Mouse (Mus musculus): ENCODE results near the gene Epb41l5. TPM values are rescaled to one million over a fixed set of nuclear protein-coding genes. Genes with fewer than 3 reads are reported as not detected.

The Epb41l5 gene
- total RNA-seq, 2 experiments from 2014 or later, result 1.5 to 2.8 TPM

DNA sequence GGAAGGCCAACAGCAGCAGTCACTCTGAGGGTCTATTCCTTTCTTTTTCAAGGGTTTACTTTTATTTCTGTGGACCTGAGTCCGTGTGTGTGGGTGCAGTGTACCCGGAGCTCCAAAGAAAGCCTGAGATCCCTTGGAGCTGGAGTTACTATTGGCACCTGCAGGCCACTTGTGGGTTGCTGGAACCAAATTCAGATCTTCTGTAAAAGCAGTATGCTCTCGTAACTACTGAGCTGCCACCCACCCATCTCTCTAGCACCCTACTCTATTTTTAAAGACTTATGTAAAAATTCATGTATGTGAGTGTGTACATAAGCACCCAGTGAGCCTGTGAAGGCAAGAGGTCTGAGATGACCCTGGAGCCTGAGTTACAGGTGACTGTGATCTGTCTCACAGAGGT lies 43.4 kb downstream of the Epb41l5 start:
- no peak for DNase-seq
- intact Hi-C loops (cut with DNase I; ENCODE audit: low total_unique reads), result no loop called here

DNA sequence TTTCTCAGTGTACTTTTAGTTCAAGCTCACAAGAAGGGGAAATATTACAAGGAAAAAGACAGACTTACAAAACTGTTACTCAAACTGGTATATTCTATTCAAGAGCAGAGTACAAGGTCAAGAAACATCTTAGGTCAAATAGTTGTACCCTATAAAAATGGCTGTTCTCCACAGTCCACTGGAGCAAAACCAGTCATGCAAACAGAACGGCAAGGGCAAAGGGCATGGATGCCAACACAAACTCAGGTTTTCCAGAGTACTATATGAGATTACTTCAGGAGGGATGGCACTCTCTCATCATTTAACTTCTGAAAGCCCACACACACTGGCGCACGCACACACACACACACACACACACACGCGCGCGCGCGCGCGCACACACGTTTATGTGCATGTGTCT lies 46.4 kb downstream of the Epb41l5 start:
- DNase-seq, result no peak
- intact Hi-C loops (cut with DNase I; ENCODE audit: low total_unique reads), result no loop called here

DNA sequence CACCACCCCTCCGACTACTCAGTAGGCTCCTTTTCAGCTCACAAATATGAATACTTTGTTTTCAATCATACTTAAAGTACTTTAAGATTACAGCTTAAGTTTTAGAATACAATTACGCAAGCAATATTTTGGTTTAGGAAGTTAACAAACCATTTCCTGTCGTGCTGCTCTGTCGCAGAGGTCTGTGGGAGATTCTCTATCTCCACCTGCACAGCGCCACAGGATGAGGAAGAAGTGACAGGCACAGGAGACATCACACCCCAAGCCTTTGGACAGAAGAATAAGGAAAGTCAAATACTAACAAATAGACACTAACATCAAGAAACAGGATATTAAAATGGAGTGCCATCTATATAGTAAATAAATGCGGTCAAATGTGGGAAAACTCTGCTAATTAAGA lies 49.9 kb downstream of the Epb41l5 start:
- DNase-seq, result no peak
- intact Hi-C loops (cut with DNase I; ENCODE audit: low total_unique reads), result no loop called here

DNA sequence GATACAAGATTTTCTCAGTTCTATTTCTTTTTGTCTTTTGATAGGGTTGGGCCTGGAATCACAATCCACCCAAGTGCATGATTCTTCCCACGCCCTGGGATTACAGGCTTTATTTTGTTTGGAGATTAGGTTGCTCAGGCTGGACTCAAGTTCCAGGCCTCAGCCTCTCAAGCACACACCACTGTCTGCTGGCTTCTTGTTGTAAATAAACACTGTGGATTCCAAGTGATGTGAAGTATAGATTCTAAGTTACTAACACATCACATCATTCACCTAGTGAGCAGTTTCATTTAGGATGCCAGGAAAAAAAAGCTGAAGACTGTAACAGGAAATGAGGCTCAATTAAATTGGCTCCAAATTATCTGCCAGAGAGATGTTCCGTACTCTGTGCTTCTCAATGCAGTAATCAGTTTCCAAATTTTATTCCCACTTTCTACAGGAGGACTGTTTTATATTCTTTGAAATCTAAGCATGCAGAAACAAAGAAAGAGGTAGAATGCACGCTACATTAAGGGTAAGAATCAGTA lies 51.8 kb downstream of the Epb41l5 start:
- intact Hi-C loops (cut with DNase I; ENCODE audit: low total_unique reads), result no loop called here
- DNase-seq, result no peak

- DNase-seq, result no peak
- intact Hi-C loops (cut with DNase I; ENCODE audit: low total_unique reads), result no loop called here
Observed at GRCm38 (mm10) chr1:119590041-119590440, 58.8 kb downstream of the Epb41l5 start.

- intact Hi-C loops (cut with DNase I; ENCODE audit: low total_unique reads), result no loop called here
- DNase-seq, result no peak
Observed at GRCm38 (mm10) chr1:119584974-119585373, 63.8 kb downstream of the Epb41l5 start.

DNA sequence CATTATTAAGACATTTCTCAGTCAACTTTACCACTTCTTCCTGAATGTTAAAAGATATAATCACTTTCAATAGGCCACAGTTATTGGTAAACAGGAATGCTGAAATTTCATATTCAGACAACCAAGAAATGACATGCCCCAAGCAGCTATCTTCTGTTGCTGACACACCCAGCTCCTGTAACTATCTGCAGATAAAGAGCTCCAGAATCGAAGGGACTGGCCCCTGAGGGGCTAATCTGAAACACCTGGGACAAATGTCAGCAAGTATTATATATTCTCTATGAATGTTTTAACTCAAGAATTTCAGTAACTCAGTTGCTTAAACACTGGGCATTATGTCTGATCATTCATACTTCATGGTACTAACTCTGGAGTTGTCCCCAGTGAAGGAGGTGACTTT lies 78.7 kb downstream of the Epb41l5 start:
- intact Hi-C loops (cut with DNase I; ENCODE audit: low total_unique reads), result no loop called here
- DNase-seq, result no peak

DNA sequence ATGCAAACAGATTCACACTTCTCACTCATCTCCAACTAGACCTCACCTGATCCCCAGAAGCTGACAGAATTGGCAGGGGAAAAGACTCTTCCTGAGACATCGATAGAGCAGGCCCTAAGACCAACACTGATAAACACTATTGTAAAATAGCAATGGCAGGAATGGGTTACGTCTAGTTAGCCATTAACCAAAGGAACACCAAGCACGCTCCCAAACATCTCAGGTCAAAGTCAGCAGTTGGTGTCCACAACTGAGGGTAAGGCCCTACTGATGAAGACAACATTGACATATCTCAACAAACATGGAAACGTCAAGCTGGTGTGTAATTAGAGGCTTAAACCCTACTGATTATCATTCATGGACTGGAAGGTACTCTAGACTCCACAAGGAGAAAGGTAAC lies 83.3 kb downstream of the Epb41l5 start:
- intact Hi-C loops (cut with DNase I; ENCODE audit: low total_unique reads), result no loop called here
- DNase-seq, result no peak

GRCm38 (mm10) chr1:119557641-119558395 lies 91.0 kb downstream of the Epb41l5 start:
- intact Hi-C loops (cut with DNase I; ENCODE audit: low total_unique reads), result no loop called here
- no peak for DNase-seq

GRCm38 (mm10) chr1:119555651-119556050 lies 93.1 kb downstream of the Epb41l5 start:
- no peak for DNase-seq
- intact Hi-C loops (cut with DNase I; ENCODE audit: low total_unique reads), result no loop called here

DNA sequence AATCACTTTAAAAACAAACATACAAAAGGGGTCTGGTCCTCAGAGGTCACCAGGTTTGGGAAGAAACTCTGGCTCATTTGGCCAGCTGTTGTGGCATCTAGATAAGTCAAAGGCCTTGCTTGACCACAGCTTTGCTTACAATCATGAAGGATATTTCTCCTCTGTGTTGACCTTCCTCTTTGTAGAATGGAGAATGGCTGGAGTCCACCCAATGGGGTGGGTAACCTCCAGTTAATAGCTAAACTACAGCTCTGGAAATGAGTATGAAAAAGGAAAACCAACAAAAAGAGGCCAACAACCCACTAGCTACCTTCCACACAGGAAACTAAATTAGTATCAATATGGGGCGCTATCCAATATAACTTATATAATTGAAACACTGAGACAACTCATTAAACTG lies 97.1 kb downstream of the Epb41l5 start:
- intact Hi-C loops (cut with DNase I; ENCODE audit: low total_unique reads), result no loop called here
- DNase-seq, result no peak

GRCm38 (mm10) chr1:119550064-119550463 lies 98.7 kb downstream of the Epb41l5 start:
- DNase-seq, result no peak
- intact Hi-C loops (cut with DNase I; ENCODE audit: low total_unique reads), result no loop called here

GRCm38 (mm10) chr1:119549327-119549689 lies 99.5 kb downstream of the Epb41l5 start:
- intact Hi-C loops (cut with DNase I; ENCODE audit: low total_unique reads), result loop anchor here (5.0 to 10.0 kb wide), 3 partner anchors 128 to 455 kb away; partner anchors contain the start of gene Sctr
- DNase-seq, result no peak

- intact Hi-C loops (cut with DNase I; ENCODE audit: low total_unique reads), result loop anchor here (5.0 to 10.0 kb wide), 3 partner anchors 129 to 456 kb away; partner anchors contain the start of gene Sctr
- DNase-seq, result peak; percentile 79
Observed at GRCm38 (mm10) chr1:119548668-119549326, 100.0 kb downstream of the Epb41l5 start.

- intact Hi-C loops (cut with DNase I; ENCODE audit: low total_unique reads), result loop anchor here (5.0 to 10.0 kb wide), 3 partner anchors 131 to 458 kb away; partner anchors contain the start of gene Sctr
- DNase-seq, result no peak
Observed at GRCm38 (mm10) chr1:119546490-119546889, 102.3 kb downstream of the Epb41l5 start.

- DNase-seq, result no peak
- intact Hi-C loops (cut with DNase I; ENCODE audit: low total_unique reads), result loop anchor here (5.0 to 10.0 kb wide), 3 partner anchors 132 to 459 kb away; partner anchors contain the start of gene Sctr
Observed at GRCm38 (mm10) chr1:119545671-119546070, 103.1 kb downstream of the Epb41l5 start.

DNA sequence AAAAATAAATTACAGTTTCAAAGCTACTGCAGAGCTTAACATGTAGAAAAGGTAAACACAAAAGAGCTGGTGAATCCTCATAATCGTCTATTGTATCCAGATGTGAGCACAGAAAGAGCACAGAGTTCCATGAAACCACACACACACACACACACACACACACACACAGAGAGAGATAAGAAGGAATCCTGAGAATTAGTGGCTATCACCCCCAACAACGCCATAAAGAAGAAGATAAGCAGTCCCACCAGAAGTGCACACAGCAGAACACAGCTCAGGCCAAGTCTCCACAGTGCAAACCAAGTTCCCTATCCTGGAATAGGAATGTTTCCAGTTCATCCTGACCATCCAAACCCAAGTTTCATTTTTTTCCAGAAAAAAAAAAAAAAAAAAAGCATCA lies 103.6 kb downstream of the Epb41l5 start:
- DNase-seq, result no peak
- intact Hi-C loops (cut with DNase I; ENCODE audit: low total_unique reads), result loop anchor here (5.0 to 10.0 kb wide), 3 partner anchors 132 to 460 kb away; partner anchors contain the start of gene Sctr

GRCm38 (mm10) chr1:119544611-119545155 lies 104.1 kb downstream of the Epb41l5 start:
- intact Hi-C loops (cut with DNase I; ENCODE audit: low total_unique reads), result loop anchor here (5.0 to 10.0 kb wide), 3 partner anchors 133 to 460 kb away; partner anchors contain the start of gene Sctr
- no peak for DNase-seq

GRCm38 (mm10) chr1:119543316-119543715 lies 105.5 kb downstream of the Epb41l5 start:
- intact Hi-C loops (cut with DNase I; ENCODE audit: low total_unique reads), result loop anchor here (10.0 kb wide), 2 partner anchors 381 to 461 kb away; partner anchors contain the start of gene Sctr
- DNase-seq, result no peak

DNA sequence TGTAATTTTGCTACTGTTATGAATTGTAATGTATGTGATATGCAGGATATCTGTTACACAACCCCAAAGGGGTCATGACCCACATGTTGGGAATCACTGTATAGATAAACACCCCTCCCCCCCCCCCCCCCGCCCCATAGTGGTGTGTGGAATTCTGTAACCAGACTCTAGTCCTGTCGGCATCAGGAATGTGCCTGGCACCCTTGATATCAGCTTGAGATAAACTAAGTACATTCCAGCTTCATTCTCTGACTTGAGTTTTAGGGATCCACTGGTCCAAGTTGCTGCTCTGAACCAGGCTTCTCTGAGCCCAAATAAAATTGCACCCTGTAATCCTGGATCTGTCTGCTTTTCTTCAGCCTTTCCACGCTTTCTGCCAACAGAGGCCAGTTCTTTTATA lies 107.2 kb downstream of the Epb41l5 start:
- DNase-seq, result no peak
- intact Hi-C loops (cut with DNase I; ENCODE audit: low total_unique reads), result loop anchor here (10.0 kb wide), 2 partner anchors 383 to 463 kb away; partner anchors contain the start of gene Sctr

Data from gastrocnemius, postnatal 14 days (tissue).